Mouse (Mus musculus) lung, postnatal 14 days (tissue): ENCODE measurements around the gene Smyd1.
"Not testable (repeated sequence)": the region's sequence is repeated elsewhere in the genome, so short reads cannot be mapped to it uniquely, and the experiment has no call there.

Experiments used
- DNase-seq: peaks from one replicate; pipeline ENCODE4 v3.0.0; 2021

Smyd1 gene

DNA sequence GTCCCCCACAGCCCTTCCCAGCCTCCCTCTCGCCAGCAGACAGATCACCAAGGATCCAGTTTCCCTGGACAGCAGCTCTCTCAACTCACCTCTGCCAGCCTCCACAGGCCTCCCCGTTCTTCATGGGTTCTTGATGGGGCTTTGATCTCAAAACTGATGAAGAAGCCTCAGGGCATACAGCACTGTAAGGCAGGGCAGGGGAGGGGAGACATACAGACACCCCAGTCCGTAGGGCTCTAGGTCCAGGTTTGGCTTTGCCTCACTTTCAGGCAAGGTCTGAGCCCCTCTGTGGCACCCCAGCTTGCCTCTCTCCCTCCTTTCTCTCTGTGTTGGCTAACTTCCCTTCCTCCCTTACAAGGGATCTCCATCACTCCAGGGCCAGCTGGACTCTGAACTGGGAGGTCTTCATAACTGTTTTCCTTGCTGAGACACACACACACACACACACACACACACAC, at the start of gene Smyd1:
Gene Smyd1, minus strand, starts transcription at position 408 of the 458 bp plus-strand sequence.
- DNase-seq = no peak

DNA sequence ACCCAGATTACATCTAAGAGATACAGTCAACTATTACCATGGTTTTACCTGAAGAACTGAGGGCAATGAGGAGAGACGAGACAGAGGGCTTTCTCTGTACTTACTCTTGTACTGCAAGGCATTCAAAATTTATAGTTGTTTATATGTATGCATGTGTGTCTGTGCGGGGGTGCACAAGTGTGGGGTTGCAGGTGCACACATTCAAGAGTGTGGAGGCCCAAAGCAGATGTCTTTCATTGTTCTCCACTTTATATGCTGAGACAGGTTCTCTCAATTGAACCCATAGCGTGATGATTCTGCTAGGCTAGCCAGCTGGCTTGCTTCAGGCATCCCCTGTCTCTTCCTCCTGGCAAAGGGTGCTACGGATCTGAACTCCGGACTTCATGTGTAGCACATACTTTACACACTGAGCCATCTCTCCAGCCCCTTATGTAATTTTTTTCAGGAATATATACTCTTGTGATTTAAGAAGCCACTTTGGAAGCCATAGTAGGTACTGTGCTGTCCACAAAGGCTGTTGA, 49.1 kb upstream of the Smyd1 start:
- no peak for DNase-seq

DNA sequence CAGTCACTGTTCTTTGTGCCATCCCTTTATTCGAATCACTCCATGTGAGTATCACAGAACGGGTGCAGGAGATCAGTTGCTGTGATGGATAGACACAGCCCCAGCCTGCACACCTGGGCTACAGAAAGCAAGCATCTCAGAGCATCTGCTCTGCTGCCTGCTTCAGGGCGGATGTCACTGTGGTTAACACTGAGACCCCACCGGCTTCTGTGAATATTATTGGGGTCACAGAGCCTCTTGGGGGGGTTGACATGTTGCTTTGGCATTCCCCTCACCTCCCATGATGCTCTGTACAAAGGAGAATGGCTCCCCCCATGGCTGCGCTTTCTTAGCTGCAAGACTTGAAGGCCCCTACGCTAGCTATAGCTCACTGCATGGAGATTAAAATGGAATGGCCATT, 47.4 kb upstream of the Smyd1 start:
- DNase-seq = no peak

DNA sequence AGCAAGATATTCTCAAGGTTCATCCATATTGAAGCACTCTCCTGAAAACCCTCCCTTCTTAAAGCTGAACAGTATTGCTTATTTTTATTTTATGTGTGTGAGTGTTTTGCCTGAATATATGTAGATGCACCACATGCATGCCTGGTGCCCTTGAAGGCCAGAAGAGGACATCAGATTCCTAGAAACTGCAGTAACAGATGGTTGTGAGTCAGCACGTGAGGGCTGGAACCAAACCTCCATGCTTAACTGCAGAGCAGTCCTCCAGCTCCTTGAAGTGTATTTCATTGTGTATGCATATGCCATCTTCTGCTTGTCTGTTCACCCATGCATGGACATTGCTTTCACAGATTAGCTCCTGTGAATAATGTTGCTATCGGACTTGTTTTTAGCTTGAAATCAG, 42.0 kb upstream of the Smyd1 start:
- DNase-seq = no peak

DNA sequence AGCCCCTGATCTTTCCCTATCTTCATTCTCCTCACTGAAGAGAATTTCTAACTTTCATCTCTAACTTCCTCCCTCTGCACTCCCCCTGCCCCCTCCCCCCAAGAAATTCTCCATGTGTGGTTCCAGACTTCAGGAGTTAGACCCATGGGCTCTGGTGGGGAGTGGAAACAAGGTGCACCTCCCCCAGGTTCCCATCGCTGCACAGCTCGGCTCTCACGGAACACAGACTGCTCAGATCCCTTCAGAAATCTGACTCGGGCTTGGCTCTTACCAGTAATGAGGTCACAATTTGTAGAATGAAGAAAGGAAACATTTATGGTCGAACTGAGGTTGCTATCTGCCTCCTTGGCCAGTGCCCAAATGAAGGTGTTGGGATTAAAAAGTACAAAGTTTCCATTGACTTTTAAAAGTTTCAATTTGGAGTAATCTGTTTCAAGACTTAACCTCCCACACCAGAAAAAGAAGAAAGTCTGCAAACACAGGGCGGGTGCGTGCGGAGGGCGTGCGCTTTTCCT, 39.2 kb upstream of the Smyd1 start:
- no peak for DNase-seq

DNA sequence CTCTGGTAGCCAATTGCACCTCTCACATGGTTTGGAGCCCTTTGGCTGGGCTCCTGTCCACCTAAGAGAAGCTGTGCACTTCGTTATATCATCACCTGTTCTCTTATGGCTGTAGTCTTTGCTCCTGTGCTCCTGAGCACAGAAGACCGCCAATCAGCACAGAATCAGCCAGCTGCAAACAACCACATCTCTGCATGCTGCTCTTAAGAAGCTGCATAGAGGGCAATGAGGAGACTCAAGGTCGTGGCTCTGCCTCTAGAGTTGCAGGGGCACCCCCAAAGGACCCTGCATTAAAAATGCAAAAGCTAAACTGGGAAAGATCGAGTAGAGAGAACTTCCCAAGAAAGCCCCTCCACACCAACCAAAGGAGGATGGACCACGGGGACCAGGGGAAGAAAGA, 38.7 kb upstream of the Smyd1 start:
- no peak for DNase-seq

DNA sequence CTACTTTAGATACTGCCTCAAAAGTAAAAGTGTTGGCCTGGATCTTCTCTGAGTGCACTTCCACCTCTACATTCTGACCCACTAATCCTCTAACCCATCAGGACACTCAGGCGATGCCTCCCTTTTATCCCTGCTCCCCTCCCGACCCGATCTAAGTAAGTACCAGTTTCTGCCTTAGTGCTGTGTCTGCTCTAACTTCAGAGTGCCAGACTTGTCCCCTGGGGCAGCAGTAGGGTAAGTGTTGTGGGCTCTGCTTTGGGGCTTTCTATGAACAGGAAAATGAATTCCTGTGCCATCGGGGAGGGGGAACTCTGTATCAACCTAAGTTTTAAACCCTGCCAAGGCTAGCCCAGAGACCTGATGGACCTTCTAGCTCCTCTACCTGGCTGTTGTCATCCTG, 38.2 kb upstream of the Smyd1 start:
- DNase-seq = no peak

DNA sequence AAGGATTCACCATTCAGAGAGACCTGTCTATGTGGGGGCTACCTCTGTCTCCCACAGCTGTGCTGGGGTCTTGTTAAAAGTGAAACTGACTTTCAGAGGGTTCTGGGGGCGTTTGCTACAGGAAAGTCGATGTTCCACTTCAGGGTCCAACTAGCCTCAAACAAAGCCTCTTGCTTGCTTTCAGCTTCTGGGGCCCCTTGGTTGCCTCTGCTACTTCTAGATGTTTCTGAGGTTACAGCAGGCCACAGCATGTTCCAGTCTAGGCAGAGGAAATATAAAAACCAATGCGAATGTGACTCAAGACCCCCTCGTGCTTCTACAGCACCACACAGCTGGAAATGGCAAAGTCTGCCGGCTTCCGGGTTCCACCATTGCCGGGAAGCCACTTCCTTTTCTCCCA, 35.5 kb upstream of the Smyd1 start:
- DNase-seq = no peak

DNA sequence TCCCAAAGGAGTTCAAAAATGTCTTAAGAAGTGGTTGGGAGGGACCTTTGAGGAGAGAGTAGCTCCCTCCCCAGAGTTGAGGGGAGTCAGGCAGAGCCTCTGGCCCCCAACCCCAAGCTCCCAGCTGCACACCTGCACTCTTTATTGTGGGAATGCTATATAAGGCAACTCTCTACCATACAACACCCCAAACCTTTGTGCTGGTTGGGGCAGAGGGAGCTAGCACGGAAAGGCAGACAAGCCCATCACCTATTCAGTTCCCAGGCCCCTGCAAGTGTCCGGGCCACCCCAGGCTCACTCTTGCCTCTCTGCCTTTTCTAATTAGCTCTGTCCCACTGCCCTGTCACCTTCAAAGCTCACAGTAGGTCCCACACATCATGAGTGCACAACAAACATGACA, 31.7 kb upstream of the Smyd1 start:
- no peak for DNase-seq

DNA sequence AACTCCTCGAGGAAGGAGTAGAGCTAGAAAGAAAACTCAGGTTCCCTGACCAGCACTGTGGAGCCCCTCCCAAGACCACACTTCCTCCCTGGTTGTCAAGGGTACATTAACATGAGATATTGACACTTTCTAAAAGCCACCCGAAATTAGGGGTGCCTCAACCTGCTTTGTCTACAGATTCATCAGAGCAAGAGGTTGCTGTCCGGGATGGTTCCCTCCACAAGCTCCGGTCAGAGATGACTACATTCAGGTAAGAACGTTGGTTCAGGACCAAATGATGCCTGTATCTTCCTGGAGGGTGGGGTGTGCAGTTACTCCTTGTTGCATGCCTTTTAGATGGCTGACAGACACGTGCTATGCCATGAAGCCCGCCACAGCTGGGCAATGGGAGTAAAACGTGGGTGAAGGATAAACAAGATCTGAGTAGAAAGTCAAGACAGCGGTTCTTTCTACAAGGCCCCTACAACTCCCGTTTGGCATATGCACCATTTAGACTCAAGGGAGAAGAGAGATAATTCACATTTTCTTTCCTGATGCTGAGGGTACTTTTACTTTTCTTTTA, 30.9 kb upstream of the Smyd1 start:
- no peak for DNase-seq

DNA sequence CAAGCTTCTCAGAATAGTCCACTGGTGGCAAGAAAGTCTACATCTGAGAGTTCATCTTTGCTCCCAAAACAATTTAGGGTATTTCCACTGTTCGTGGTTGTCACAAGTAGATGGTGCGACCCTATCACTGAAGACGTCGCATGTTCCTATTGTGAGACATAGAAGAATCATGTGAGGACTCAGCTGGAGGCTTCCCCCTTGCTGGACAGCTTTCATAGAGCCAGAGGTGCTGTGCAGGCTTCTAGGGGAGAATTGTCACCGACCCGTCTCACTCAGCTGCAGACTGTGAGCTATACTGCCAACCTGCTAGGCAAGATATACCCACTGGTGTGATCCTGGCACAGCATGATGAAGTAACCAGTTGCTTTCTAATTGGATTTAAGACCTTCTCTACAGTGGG, 30.2 kb upstream of the Smyd1 start:
- no peak for DNase-seq

DNA sequence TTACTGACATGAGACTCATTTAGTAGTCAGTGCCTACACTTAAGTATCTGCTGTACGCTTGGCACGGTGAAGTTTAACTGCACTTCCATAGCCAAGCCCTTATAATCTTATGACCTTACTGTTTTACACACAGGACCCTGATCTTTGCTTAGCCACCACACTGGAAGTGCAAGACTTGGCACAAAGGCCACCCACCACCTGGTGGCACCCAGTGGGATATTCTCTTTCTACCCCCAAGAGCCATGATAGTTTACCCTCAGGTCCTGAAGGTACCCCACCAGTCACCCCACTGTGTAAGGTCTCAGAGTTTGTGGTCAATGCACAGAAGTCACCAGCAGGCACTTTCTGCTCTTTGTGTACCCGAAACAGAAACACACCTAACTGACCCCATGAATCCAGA, 29.2 kb upstream of the Smyd1 start:
- DNase-seq = no peak

DNA sequence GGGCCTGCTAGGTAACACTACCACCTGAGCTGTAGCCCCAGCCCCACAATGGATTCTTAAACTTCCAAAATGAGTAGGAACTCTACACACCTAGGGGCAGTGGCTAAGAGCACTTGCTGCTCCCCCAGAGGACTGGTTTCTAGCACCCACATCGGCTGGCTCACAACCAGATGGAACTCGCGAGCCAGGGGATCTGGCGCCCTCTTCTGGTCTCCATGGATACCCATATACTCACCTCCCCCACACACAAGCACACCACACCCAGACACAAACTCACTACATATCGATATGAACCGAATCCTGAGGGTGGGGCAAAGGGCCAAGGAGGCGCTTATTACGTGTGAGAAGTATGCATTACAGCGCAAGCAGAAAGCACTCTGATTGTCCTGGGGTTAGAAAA, 26.0 kb upstream of the Smyd1 start:
- no peak for DNase-seq

DNA sequence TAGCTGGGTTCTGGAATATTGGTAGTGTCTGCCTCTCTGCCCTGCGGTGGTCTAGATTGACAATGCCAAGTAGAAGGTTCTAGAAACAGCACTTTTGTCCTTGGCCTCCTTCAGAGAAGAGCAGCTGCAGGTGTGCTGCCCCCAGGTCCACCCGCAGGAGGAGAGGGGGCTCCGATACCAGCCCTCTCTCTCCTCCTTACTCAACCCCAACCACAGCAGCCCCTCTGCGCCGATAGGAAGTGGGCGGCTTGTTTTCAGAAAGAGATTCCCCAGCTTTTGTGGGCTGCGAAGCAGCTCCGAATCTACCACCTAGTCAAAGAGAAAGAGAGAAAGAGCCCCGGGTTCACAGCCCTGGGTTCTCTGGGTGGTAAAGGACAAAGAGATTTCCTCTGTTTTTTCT, 19.1 kb upstream of the Smyd1 start:
- no peak for DNase-seq

DNA sequence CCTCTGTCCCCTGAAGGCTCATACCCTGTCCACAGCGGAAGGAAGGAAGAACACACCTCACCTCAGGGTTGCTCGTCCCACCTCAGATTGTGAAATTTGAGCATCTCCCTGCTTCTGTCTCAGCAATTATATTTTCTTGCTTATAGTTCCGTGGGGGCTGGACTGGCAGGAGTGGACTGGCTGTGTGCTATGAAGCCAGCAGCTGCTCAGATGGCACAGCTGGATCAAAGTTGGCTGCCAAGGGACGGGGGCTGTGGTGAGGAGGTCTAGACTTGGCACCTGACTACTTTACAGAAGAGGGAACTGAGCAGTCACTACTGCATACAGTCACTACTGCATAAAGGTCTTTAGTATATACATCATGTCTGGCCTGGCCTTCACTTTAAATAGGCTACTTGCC, 17.3 kb upstream of the Smyd1 start:
- DNase-seq = no peak

DNA sequence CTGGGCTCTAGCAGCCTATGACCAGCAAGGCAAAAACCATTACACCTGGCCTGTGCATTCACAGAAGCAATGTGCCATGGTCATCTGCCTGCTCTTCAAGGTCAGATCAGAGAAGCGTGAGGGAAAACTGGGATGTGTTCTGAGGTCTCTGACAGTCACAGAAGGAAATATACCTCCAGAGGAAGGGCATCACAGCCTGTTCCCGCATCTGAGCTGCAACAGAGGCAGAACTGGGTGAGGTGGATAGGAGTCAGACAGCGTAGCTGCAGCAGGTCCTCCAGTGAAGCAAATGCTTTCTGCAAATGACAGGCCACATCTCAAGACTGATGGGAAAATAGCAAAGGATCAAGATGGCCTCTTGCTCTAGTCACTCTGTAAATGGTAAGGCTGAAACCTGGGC, 16.9 kb upstream of the Smyd1 start:
- no peak for DNase-seq

DNA sequence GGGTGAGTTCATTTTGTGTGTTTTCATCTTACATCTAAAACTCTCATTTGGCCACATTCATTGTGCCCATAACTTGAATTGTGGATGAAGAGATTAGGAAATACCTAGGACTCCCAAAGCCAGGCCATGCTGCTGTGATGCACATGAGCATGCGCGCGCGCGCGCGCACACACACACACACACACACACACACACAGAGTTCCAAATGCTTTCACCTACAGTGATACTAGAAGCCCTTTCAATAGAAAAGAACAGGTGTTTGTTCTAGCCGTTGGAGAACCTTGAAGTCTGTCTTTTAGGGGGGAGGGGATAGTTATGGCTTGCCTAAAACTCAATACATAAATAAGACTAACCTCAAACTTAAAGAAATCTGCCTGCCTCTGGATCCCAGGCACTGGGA, 15.6 kb upstream of the Smyd1 start:
- no peak for DNase-seq

DNA sequence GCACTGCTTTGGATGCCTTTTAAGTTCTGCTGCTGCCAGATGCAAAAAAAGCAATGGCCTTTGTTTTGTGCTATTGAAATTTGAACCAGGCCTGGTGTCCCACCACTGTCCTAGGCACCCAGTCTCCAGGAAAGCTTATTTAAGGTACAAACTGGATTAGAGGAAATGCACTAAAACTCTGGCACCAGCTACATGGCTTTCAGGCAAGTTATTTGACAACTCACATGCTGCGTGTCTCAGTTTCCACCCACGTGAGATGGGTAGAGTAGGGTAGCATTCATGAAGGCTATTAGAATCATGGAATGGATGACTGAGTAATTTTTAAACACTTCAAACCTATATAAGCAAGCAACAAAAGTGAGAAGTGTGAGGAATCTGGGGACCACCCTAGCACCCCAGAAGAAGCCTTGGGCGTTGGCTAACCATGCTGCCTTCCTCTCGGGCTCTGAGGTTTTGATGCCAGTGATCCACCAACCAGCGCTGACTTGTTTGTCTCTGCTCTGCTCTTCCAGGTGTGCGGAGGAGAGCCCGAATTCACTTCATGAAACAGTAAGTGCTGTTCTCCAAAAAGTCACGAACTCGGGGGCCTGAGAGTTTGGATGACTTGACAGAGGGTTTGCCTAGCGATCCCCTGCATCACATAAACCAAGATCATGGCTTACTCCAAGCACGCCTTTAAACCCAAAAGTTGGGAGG, 11.7 kb upstream of the Smyd1 start:
- no peak for DNase-seq

DNA sequence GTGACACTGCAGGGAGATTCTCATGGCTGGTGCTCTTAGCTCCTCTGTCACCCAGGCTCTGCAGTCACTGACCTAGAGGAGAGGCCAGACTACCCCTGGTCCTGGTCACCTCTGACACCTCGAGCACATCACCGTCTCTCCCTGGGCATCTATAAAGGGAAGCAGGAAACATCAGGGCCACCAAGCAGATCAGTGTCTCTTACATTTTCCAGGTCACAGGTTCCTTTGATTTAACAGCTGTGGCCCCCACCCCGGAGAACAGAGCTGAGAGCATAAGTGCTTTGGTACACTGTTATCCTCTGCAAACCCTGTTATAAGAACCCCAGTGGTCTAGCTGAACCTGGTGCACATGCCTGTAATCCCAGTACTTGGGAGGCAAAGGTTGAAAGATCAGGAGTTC, 11.0 kb upstream of the Smyd1 start:
- no peak for DNase-seq

DNA sequence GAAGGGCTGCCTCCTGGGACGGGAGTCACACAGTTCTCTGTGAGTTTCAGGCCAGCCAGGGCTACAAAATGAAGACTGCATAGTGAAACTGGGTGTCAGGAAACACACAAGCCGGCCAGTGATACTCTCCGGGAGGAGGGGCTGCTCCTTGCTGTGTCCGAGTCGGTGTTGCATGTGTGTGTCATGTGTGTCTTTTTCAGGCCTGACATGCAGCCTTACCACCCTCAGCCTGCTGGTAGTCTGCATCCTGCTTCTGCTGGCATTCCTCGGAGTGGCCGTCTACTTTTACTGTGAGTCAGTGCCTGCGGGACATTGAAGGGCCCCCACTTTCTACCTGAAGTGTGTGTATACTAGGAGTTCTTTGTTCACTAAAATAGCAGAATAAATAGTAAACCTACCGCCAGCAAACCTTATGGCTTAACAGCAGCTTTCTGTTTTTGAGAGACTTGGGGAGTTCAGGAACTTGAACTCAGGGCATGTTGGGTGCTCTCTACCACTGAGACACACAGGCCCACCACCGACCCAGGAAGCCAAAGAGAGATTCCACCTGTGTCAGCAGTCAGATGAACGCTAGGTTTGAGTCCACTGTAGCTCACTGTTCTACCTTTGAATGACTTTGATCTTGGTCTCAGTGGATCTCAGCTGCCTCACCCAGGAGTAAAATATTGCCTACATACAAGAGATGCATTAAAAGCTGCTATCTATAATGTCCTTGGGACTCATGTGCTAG, 10.4 kb upstream of the Smyd1 start:
- no peak for DNase-seq

DNA sequence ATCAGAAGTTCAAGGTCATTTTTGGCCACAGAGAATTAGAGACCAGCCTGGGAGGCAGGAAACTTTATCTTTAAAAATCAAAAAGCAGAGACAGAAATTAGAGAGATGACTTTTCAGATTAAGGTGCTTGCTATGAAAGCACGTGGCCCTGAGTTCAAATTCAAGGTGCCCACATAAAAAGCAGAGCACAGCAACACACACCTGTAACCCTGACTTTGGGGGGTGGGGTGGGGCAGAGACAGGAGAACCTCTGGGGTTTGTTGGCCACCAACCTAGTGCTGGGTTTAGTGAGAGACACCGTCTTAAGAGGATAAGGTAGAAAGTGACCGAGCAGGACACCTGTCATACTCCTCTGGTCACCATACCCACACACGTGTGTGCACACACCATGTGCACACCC, 9.5 kb upstream of the Smyd1 start:
- DNase-seq = not testable (repeated sequence)

DNA sequence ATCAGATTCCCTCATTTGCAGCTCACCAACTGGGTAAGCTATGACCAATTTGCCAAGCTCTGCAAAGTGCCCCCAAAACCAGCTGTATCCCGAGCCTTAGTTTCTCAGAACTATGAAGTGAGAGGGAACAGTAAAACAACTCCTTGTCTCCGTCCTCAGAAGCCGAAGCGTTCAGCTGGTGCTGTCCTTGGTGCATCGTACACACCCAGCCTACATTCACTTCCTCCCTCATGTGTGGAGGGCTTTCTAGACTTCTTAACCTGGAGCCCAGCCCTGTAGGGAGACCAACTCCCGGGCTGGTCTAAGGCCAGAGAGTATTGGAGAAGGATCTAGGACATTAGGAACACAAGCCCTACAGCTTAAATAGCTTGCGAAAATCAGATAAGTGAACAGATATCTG, 8.5 kb upstream of the Smyd1 start:
- no peak for DNase-seq

DNA sequence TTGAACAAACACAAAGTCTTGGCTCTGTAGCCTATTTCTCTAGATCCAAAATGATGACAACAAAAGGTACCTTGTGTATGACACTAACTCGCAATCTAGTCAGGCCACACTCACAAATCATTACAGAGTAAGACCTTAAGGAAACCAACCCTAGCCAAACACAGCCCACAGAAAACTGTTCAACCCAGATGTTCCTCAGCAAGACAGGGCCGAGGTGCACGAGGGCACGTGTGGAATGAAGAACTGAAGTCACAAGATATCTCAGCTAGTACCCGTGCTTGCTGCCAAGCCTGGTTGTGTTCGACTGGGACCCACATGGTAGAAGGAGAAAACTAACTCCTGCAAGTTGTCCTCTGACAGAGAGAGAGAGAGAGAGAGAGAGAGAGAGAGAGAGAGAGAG, 7.8 kb upstream of the Smyd1 start:
- no peak for DNase-seq

DNA sequence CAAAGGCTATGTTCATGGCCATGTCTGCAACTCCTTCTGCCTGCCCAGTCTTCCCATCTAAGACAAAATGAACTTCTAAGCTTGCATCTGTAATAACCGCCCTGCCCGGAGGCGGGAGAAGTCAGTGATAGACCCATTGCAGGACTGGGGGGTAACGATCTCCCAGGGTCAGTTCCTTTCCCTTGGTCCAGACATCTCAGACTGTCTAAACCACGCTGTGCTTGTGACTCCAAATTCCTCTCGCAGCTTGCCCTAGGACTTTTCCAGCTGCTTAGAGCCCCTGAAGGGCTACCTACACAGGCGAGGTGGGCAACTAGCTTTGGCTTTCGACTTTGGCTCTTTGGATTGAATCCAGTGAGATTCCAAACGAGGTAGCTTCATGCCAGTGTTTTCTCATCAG, 2.8 kb upstream of the Smyd1 start:
- DNase-seq = no peak
